Mouse (Mus musculus) heart, adult 8-10 months (tissue): ENCODE results near the gene Dnajc9. TPM values are rescaled to one million over a fixed set of nuclear protein-coding genes. Genes with fewer than 3 reads are reported as not detected.

Experiments used
- DNase-seq: peaks from one replicate; pipeline ENCODE4 v3.0.0; 2022; ENCODE audit warnings: low spot score
- total RNA-seq, 4 experiments: library from RNA; stranded (reverse); gene quantifications; 2 replicates each; pipeline ENCODE4 v1.2.4; 2022

Gene Dnajc9
- total RNA-seq, 4 experiments from 2014 or later, result 10.7 to 13.7 (median 12.1) TPM

- DNase-seq, result no peak
These were observed 25.5 kb downstream of the Dnajc9 start for GRCm38 (mm10) chr14:20363230-20363629.

GRCm38 (mm10) chr14:20347991-20348541 is 40.6 kb downstream of the Dnajc9 start, which contains the start of the genes Ecd and Fam149b:
Gene Ecd, minus strand, starts transcription at chr14:20348121.
Gene Fam149b, plus strand, starts transcription at chr14:20348162.
- peak; percentile 96 for DNase-seq

- DNase-seq, result no peak
These were observed 41.2 kb downstream of the Dnajc9 start for GRCm38 (mm10) chr14:20347441-20347990.

GRCm38 (mm10) chr14:20345885-20346284 is 42.8 kb downstream of the Dnajc9 start:
- DNase-seq, result no peak

GRCm38 (mm10) chr14:20340866-20341265 is 47.8 kb downstream of the Dnajc9 start:
- DNase-seq, result no peak

GRCm38 (mm10) chr14:20340149-20340548 is 48.6 kb downstream of the Dnajc9 start:
- DNase-seq, result no peak

GRCm38 (mm10) chr14:20339415-20339814 is 49.3 kb downstream of the Dnajc9 start:
- DNase-seq, result no peak

Other genes starting within 250 kb of the Dnajc9 start
- gene Kcnk5, start 207.1 kb downstream of the Dnajc9 start, total RNA-seq, result 1 to 10 TPM in 1 of 4 experiments, under 1 TPM in 3; 0.52 to 1.3 (median 0.75) TPM
- not detected for gene Kcnk16, start 119.7 kb downstream of the Dnajc9 start, total RNA-seq
- gene Nudt13, start 94.2 kb downstream of the Dnajc9 start, total RNA-seq, result 10 to 100 TPM; 35.5 to 58.5 (median 43.4) TPM
- gene Ecd, start 40.8 kb downstream of the Dnajc9 start, total RNA-seq, result 10 to 100 TPM; 38.3 to 42.0 (median 39.9) TPM
- 10 to 100 TPM; 30.1 to 32.7 (median 30.5) TPM for gene Fam149b, start 40.7 kb downstream of the Dnajc9 start, total RNA-seq
- gene Mrps16, start 4.7 kb upstream of the Dnajc9 start, total RNA-seq, result 10 to 100 TPM; 75.0 to 83.1 (median 78.0) TPM
- not detected for gene Cfap70, start 63.3 kb upstream of the Dnajc9 start, total RNA-seq
- 10 to 100 TPM; 49.3 to 61.6 (median 56.0) TPM for gene Anxa7, start 91.2 kb upstream of the Dnajc9 start, total RNA-seq
- under 1 TPM; 0.31 to 0.65 (median 0.38) TPM for gene Mss51, start 108.0 kb upstream of the Dnajc9 start, total RNA-seq
- 10 to 100 TPM; 64.5 to 69.8 (median 69.3) TPM for gene Ppp3cb, start 157.7 kb upstream of the Dnajc9 start, total RNA-seq